Mouse (Mus musculus) right cerebral cortex, postnatal 10 days (tissue): ENCODE measurements around the gene Picalm.

ENCODE experiments used
- DNase-seq, 2 experiments: peaks; one replicate each; pipeline ENCODE4 v3.0.0; 2021; ENCODE audit warnings: low spot score in 2 of 2

Picalm gene

DNA sequence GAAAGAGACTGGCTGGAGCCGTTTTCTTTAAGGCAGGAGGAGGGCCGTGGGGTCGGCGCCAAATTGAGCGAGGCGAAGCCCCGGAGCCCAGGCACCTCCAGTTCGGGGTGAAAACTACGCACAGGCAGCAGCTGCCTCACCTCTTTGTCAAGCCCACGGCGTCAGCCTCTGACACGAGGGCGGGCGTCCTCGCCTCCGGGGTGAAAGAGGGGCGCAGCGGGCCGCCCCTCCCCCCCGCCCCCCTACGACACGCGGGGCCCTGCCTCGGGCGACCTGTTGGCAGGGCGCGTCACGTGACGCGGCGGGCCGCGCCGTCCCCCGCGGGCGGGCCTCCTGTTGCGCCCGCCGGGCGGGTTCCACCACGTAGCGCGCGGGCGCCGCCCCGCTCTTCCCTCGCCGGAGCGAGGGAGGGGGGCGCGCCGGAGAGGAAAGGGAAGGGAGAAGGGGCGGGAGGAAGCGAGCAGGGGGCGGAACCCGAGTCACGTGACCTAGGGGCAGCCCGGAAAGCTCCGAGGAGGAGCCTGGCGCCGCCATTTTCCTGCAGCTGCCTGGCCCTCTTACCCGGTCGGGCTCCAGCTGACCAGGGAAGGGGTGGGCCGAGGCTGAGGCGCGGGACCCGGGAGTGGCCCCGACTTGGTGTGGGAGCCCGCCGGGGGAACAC, at the start of gene Picalm:
Picalm (plus strand) TSS at position 482 of the 661 bp plus-strand sequence.
- peak; percentile 98 to 99 for DNase-seq

DNA sequence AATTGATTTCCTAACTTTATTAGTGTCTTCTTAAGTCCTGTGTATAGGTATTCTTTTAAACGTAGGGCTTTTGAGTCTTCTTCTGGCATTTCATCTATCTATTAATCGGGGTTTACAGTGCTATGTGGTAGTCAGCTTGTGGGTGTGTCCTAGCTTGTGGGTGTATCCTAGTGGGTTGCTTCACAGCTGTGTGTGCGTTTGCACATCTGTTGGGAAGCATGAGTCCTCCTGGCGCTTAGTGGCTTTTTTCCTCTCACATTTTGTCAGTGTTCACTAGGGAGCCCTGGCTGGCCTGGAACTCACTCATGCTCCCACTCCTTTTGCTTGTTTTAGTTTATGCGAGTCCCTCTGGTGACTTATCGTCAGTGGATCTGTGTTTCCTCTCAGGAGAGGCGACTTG, 46.2 kb upstream of the Picalm start:
- DNase-seq: no peak

GRCm38 (mm10) chr7:90084531-90084930, 45.5 kb upstream of the Picalm start:
- no peak for DNase-seq

- no peak for DNase-seq
Observed at GRCm38 (mm10) chr7:90085713-90086112, 44.3 kb upstream of the Picalm start.

GRCm38 (mm10) chr7:90086821-90087220, 43.2 kb upstream of the Picalm start:
- no peak for DNase-seq

DNA sequence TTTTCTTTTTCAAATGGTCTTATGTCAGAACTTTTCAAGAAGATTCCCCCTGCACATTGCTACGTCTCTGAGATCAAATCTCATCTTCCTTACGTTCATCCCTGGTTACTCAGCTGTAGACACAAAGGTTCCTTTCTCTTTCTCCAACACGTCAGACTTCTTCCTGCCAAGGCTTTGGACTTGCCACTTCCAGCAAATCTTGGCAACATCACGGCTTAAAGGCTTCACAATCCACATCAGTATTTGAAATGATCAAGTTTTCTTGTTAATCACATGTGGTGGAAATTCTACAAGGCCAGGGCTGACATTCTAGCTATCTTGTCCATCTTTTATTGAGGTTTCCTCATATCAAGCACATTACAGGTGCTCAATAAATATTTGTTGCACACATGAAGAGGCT, 39.0 kb upstream of the Picalm start:
- no peak for DNase-seq

DNA sequence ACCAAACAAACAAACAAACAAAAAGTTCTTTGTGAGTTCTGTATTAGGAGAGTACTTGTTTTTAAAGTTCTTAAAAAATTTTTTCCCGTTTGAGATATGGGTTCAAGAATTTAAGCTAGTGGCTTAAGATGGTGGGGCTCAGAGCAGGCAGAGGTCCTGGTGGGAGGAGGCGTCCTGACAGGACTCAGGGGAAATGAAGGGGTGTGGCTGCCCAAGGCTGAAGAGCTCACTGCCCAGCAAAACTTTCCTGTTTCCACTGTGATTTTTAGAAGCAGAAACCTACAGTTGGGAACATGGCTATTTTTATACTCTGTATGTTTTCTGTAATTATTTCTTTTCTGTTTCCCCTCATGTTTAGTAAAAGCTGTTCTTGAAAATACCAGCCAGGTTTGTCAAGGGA, 38.3 kb upstream of the Picalm start:
- no peak for DNase-seq

- DNase-seq: no peak
Observed at GRCm38 (mm10) chr7:90092452-90093450, 37.3 kb upstream of the Picalm start.

DNA sequence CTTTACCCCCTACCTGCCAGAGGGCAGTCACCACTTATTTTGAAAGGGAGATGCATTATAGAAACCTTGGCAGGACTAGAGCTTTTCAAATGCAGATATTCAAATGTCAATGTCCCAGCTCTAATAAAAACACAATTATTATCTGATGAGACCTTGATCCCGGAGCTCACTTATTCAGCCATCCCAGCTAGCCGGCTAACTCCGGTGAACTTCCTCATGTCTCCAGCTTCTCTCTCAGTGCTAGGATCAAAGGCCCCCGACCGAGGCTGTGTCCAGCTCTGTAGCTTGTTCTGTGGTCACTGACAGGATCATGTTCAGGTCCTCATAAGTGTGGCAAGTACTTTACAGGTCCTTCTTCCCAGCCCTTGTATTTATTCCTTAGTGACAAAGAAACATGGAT, 34.9 kb upstream of the Picalm start:
- DNase-seq: no peak

DNA sequence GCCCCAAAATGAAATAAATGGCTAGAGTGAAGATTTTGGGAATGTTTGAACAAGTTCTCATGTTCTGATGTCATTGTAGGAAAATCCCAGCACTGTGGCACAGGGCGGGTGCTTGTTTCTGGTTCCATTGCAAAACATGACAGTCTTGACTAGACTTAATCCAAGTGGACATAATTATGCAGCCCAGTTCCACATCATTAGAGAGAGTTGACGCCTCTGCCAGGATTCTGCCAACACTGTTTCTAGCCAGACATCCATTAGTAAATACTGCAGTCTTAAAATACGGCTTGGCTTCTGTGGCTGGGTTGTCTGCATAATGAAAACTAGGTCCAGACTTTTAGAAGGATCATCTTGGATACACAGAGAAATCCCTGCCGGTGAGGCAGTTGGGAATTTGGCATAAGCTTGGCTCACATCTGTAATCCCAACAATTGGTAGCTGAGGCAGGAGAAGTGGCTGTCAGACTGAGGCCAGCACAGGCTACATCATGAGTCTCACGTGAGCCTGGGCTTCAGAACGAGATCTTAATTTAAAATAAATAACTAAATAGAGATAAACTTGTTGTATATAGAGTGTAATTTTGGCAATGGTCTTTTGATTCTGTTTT, 34.1 kb upstream of the Picalm start:
- peak; percentile 32 to 55 for DNase-seq

DNA sequence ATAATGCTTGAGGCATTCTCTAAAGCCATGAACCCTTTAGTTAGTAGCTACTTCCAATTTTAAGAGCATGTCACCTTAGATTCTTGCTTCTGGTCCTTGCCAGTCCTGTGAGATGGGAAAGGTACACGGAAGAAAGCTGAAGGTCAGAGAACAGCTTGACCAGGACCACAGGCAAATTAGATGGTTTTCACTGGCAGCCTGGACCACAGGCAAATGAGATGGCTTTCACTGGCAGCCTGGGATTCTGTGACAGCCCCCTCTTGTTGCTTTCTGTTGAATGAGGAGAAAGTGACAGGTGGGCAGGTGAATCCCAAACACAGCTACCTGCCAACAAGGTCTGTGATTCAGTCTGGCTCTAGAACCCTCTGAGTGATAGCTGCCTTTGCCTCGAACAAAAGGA, 33.4 kb upstream of the Picalm start:
- no peak for DNase-seq

DNA sequence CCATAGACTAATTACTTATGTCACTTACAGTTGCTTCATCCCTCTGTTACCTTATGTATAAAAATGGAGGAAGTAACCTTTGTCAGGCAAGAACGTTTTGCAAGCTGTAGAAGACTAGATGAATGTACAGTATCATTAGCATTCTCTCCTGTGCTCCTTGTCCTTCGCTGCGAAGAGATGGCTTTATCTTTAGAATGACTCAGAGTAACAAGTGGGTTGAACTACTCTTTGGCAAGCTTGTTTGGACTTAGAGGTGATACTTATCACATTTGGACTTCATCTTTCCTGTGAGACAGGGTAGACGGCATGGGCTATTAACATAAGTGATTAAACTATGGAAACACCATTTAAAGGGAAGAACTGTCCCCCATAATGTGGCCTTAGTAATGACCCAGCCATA, 31.8 kb upstream of the Picalm start:
- no peak for DNase-seq

- DNase-seq: no peak
Observed at GRCm38 (mm10) chr7:90099248-90099647, 30.8 kb upstream of the Picalm start.

- no peak for DNase-seq
Observed at GRCm38 (mm10) chr7:90100614-90101160, 29.3 kb upstream of the Picalm start.

DNA sequence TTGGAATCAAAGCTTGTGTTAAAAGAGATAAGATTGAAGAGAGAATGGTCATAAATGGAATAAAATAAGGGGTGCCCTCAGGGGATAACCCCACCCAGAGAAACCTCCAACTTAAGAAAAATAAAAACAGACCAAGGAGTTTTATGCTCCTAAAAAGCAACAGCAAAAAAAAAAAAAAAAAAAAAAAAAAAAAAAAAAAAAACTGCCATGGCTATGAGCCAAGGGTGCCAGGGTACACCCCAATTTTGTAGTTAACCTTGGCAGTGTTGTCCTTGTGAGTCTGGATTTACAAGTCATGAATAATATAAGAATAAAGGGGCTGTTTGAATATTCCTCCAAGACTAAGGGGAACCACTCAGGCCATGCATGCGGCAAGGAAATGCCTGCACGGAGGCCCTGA, 13.9 kb upstream of the Picalm start:
- no peak for DNase-seq

GRCm38 (mm10) chr7:90120106-90120505, 9.9 kb upstream of the Picalm start:
- no peak for DNase-seq

DNA sequence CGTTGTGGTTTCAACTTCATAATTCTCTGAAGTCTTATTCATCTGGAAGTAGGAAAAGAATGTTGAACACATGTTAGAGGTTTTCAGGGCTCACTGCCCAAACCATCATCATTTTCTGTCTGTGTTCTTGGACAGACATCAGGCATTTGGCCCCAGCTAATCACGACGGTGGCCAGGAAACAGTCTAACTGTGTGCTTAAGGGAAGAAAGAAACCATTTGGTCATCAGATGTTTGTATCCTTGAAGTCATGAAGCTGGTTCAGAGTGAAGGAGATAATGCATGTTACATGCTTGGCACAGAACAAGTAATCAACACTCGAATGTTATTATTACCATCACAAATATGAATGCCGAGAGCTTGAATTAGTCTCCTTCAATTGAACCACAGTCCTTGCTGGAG, 5.0 kb upstream of the Picalm start:
- DNase-seq: no peak

GRCm38 (mm10) chr7:90128631-90129200, 1.3 kb upstream of the Picalm start:
- DNase-seq: no peak

DNA sequence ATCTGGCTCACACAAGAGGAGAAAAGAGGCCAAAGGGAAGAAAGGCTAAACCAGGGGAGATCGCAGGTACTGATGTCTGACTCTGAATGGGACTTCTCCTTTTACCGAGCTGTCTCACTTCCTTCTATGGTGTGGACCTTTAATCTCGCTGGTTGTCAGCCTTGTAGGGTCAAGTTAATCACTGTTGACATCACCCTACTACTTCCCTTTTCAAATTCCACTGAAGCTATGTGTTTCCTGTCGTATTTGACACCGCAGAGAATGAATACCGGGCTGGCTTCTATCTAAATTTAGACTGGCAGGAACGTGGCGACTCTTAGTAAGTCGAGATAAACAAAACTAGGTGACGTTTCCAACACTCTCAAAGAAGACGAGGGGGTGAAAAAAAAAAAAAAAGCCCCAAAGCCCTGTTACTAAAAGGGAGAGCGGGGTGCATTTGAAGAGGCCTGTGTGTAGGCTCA, 712 bp upstream of the Picalm start:
- DNase-seq: peak; percentile 33 to 58

GRCm38 (mm10) chr7:90130501-90131375, 725 bp downstream of the Picalm start:
- DNase-seq: peak; percentile 42 to 60

GRCm38 (mm10) chr7:90131376-90131651, 1.3 kb downstream of the Picalm start:
- no peak for DNase-seq
